Mouse (Mus musculus): ENCODE data around the gene Fbxl14.
"Not testable (repeated sequence)": the region's sequence is repeated elsewhere in the genome, so short reads cannot be mapped to it uniquely, and the experiment has no call there.

Fbxl14 gene

DNA sequence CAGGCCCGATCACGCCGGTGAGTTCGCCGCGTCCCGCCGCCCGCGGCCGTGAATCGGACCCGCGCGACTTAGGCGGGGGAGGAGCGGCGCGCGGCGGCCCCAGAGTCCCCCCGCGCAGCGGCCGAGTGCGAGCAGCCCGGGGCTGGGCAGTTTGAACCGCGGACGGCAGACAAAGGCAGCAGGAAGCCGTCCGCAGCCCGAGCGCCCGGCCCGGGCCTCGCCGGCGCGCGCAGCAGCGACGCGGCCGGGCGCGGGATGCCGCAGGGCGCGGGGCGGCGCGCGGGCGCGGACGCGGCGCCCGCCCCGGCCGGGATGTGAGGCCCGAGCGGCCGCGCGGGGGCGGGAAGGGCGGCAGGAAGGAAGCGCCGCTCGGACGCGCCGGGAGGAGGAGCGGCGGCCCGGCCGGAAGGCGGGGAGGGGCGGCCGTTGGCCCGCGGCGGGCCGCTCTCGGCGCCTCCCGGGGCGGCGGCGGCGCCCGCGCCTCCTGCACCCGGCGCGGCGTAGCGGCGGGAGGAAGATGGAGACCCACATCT, at the start of gene Fbxl14:
Gene Fbxl14, plus strand, starts transcription at position 326 of the 533 bp plus-strand sequence.
- DNase-seq (ENCODE audit: low spot score) = no peak

- DNase-seq (ENCODE audit: low spot score) = no peak
Measured at GRCm38 (mm10) chr6:119430508-119430907, 49.0 kb upstream of the Fbxl14 start.

- no peak for DNase-seq (ENCODE audit: low spot score)
Measured at GRCm38 (mm10) chr6:119431751-119432324, 47.6 kb upstream of the Fbxl14 start.

GRCm38 (mm10) chr6:119434394-119434793, 45.1 kb upstream of the Fbxl14 start:
- no peak for DNase-seq (ENCODE audit: low spot score)

DNA sequence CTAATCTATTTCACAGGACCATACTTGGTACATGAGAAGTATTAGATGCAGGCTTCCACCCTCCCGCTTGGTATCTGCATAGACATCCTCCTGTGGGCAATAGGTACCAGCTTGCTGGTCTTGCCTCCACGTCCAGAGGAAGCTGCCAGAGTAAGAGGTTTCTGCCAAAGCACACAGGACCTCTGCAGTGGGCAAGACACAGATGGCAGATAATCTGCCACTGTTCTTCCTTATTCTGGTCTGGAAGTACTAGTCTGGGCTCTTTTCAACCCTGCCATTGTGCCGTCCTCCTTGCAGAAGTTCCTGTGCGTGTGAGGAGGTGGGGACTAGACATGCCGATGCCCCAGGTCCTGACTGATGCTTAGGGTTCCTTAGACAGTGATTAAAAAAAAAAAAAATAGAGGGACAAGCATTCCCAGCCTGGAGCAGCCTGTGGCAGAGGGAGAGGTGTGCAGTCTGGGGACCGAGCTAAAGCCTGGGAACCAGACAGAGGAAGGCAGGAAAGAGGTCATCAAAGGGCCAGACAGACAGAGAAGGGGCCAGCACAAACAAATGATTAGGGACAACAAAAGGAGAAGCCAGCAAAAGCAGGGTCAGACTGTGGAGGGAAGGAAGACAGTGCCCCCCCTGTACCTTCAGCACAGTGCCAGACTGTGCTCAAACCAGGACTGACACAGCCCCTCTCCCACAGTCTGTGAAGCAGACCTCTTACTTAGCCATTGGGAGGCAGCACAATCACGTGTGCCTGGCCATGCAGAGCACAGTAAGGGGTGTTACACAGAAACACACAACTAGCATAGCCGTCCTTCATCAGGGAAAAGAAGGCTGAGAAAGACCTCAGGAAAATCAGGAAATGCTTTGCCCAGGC, 41.3 kb upstream of the Fbxl14 start:
- no peak for DNase-seq (ENCODE audit: low spot score)

- not testable (repeated sequence) for DNase-seq (ENCODE audit: low spot score)
Measured at GRCm38 (mm10) chr6:119442729-119443128, 36.7 kb upstream of the Fbxl14 start.

DNA sequence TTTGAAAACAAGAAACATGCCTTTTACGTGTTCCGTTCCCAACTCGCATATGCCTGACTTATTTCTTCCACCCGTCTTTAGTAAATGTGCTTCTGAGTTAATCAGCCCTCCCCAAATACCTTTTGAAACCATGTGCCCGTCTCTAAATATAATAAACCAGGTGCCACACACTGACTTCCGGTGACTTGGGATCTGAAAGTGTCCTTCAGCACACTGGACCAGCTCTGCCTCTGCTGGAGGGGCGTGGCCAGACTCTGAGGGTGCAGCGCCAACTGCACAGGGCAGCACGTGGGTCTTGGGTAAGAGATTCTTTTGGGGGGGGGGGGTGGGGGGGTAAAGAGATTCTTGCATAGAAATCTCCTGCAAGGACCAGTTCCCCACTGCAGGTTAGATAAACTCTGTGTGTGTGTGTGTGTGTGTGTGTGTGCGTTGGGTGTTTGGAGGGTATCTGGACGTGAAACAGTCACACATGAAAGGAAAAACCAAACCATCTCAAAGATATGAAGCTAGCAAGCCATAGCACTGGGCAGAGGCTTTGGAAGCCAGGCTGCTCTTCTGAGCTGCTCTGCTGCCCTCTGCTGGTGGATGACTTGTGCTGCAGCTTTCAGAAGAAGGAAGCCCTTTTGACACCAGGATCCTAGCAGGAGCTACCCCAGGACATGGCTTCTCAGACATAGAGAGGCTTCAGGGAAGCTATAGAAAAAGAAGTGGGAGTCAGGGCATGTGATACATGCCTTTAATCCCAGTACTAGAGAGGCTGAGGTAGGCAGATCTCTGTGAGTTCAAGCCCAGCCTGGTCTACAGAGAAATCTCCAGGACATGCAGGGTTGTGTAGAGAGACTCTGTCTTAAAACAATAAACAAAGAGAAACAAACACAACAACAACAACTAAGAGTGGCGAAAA, 35.5 kb upstream of the Fbxl14 start:
- peak; percentile 77 for DNase-seq (ENCODE audit: low spot score)

DNA sequence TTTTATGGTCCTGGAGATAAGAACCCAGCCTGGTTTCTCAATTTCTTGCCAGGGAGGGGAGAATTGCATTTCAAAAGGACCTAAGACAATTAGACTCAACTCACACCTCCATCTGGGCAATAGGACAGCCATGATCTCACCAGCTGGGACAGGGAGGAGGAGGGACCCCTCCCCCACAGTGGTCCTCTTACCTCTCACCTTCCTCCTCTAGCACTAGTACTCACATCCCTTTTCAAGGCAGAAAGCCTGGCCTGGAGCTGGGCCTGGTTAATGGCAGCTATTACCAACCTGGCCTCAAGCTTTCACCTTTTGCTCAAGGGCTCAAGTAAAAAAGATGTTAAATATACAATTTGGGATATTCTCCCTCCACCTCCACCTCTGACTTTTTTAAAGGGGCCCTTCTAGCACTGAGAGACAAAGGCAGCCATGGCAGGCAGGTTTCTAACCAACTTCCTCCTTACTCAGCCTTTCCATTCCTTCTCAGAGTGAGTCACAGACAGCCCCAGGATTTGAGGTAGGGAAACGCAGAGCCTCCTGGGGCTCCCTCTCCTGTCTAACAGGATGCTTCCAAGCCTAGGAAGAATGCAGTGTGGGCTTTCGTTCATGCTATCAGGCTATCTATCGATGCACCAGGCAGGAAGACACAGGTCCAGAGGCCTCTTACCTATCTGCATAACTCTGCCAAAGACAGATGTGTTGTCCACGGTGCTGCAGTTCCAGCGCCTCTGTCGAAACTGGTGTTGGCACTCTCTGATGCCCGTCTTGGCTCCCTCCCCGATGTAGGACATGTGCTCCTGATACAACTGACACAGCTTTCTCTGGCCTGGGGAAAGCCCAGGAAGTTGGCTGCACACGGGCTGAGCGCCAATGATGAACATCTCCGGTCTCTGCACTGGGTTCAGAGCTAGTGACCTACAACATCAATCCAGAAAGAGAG, 33.5 kb upstream of the Fbxl14 start:
- DNase-seq (ENCODE audit: low spot score) = no peak

- DNase-seq (ENCODE audit: low spot score) = peak; percentile 14
Measured at GRCm38 (mm10) chr6:119448321-119449059, 31.0 kb upstream of the Fbxl14 start.

DNA sequence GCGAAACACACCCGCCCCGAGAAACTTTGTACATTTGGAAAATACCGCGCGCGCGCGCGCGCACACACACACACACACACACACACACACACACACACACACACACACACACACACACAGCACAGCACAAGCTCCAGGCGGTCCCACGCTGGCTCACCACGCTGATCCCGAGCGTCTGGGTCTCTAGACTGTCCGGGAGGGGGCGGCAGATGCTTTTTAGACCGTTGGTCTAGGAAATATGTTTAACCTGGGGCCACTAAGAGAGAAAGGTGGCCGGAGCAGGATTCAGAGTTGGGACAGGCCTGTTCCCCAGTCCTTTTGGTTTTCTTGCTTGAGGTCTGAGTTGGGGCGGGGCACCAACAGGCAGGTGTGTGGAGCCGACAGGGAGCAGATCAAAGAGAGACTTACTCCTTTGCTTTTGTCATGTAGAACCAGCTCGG, 30.4 kb upstream of the Fbxl14 start:
- peak; percentile 63 for DNase-seq (ENCODE audit: low spot score)

DNA sequence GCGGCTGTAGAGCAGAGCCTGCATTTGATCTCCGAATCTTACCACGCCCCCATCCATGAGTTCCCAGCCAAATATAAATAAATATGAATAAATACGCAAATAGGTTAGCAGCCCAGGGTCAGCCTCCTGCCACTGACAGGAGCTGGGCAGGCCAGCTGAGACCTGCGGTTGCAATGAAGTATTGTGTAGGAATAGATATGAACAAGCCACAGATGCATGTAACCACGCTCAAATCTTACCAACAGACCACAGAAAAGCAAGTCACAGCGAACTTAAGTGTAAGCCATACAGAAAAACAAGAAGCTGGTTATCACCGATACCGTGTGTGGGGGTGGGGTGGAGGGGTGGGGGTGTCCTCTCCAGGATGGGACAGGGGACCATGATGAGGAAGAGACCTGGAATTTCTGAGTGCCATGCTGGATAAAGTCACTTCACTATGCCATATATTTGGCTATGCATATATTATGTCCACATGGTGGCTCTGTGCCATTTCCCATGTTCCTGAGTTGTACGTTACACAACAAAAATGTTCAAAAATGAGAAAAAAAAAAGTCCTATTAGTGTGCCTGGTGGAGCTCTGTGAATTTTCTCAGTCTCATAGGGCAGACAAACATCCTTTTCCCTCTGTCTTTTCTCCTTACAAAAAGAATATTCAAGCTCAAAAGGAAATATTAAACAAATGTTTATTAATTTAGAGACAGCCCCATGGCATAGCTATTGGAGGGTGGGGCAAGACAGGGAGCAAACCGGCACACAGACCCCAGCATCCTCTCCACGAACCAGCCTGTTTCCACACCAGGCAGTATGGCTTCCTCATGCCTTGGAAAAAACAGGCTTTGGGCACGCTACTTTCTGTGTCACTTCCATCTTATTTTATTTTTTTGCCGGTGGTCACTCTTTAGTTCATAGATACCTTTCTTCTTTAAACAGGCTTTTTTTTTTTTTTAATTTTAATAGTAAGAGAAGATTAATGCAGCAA, 28.2 kb upstream of the Fbxl14 start:
- no peak for DNase-seq (ENCODE audit: low spot score)

DNA sequence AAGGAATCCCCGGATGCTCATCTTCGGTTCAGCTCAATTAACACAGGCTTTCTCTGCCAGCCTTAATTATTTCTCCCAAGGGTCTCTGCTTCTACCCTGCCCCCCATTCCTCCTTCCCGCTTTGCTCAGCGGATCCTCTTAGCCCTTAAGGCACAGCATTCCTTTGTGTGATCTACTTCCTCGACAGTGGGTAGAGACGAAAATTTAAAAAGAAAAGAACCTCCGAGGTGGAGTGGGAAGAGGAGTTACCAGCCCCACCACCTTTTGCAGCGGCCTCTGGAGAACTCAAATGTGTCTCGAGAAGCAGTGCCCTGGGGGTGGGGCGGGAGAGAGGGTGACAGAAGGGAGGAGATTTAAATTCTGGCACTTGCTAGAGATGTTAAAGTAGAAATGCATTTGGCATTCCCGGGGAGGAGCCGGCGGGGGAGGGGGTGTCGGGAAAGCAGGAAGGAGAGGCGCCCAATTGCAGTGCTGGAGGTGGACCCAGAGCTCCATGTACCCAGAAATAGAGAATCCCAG, 27.4 kb upstream of the Fbxl14 start:
- DNase-seq (ENCODE audit: low spot score) = peak; percentile 64

DNA sequence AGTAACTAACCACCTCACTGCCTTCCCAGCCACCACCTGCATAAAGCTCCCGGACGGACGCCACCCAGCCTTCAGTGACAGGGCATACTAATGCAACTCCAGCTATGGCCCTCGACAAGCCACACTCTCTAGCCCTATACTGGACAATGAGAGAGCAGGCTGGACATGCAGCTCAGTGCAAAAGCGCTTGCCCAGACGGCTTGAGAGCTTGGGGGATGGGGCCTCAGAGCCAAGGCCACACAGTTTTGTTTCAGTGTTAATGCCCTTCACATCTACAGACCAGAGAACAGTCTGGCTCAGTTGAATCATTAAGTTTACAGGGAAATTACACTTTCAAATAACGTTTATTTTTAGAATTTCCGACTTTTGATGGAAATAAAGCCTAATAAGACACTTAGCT, 21.3 kb upstream of the Fbxl14 start:
- DNase-seq (ENCODE audit: low spot score) = no peak

DNA sequence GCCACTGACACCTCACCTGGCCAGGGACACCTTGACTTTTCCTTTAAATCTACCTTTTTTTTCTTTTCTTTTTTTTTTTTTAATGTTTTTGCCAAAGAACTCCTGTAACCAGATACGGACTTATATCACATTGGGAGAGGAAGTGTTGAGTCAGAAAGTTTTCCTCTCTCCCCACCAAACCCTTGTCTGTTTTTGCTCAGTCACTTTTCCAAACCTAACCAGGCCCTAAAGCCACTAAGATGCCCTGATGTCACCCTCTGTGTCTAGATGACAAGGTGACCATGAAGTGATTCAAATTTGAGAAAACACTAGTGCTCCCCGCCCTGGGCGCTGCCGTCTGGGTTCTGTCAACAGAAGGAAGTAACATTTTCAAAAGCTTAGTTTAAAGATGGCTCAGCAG, 20.4 kb upstream of the Fbxl14 start:
- no peak for DNase-seq (ENCODE audit: low spot score)

DNA sequence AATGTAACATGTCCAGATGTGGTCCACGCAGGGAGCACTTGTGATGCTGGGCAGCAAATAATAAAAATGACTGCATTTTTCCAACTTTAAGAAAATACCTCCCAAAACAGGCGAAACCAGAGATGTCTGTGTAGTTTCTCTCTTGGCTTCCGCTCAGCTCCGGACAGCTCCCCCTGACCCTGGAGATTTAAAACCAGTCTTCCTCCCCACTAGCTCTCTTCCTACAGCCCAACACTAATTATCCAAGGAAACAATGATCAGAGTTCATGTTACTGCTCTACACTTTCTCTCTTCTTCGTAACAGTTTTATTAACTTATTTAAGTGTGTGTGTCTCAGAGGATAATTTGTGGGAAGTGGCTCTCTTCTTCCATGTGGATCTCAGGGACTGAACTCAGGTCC, 19.1 kb upstream of the Fbxl14 start:
- DNase-seq (ENCODE audit: low spot score) = no peak

- DNase-seq (ENCODE audit: low spot score) = no peak
Measured at GRCm38 (mm10) chr6:119466161-119466560, 13.3 kb upstream of the Fbxl14 start.

- peak; percentile 77 for DNase-seq (ENCODE audit: low spot score)
Measured at GRCm38 (mm10) chr6:119466921-119467784, 12.3 kb upstream of the Fbxl14 start.

DNA sequence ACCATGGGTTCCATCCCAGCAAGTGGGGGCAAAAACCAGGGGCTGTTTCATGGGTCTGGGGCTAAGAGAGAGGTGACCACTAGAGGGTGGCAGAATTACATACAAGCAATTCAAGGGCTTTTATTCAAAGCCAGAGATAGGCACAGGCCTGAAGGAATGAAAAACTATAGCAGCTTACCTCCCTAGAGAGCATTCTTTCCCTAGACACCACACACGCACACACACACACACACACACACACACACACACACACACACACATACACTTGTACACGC, 11.7 kb upstream of the Fbxl14 start:
- peak; percentile 56 for DNase-seq (ENCODE audit: low spot score)

All from yolk sac, embryonic 10.5 days (tissue).